Mouse (Mus musculus): ENCODE measurements at regions not wholly inside any gene's neighbourhood (a gene's known extent, or its start where the extent isn't known, plus 50 kb on each side); places are given as distances from the start of the nearest gene placed in this dataset.
A peak's percentile ranks its signal among the peaks of the same experiment; 100 is the strongest.

GRCm38 (mm10) chr7:73019151-73019550 is 356.2 kb upstream of the Rgma start:
- no peaks in the 10 kb centered on the region for H3K27me3 ChIP-seq (ENCODE audit: insufficient read depth, poor library complexity, severe bottlenecking)
- no peaks in the 10 kb centered on the region for H3K36me3 ChIP-seq
- H3K4me3 ChIP-seq = no peak overlapping the region
- no peak overlapping the region for H3K27ac ChIP-seq
- 73% methylated on average over 3 of the region's 3 CpGs for WGBS
- no peaks in the 10 kb centered on the region for H3K4me1 ChIP-seq
- no peaks in the 10 kb centered on the region for H3K9me3 ChIP-seq
- no peak for DNase-seq (ENCODE audit: low spot score)

- H3K27me3 ChIP-seq (ENCODE audit: insufficient read depth, poor library complexity, severe bottlenecking) = no peaks in the 10 kb centered on the region
- 77% methylated on average over 1 of the region's 1 CpGs for WGBS
- H3K36me3 ChIP-seq = no peaks in the 10 kb centered on the region
- H3K4me3 ChIP-seq = no peak overlapping the region
- no peaks in the 10 kb centered on the region for H3K4me1 ChIP-seq
- no peaks in the 10 kb centered on the region for H3K9me3 ChIP-seq
- no peak overlapping the region for H3K27ac ChIP-seq
- no peak for DNase-seq (ENCODE audit: low spot score)
These were observed 355.4 kb upstream of the Rgma start for GRCm38 (mm10) chr7:73019764-73020354.

- H3K9me3 ChIP-seq = no peaks in the 10 kb centered on the region
- H3K27ac ChIP-seq = no peak overlapping the region
- H3K4me3 ChIP-seq = no peak overlapping the region
- H3K4me1 ChIP-seq = no peaks in the 10 kb centered on the region
- no peaks in the 10 kb centered on the region for H3K36me3 ChIP-seq
- no peak for DNase-seq (ENCODE audit: low spot score)
- no peaks in the 10 kb centered on the region for H3K27me3 ChIP-seq (ENCODE audit: insufficient read depth, poor library complexity, severe bottlenecking)
- 75% methylated on average over 2 of the region's 2 CpGs for WGBS
These were observed 353.5 kb upstream of the Rgma start for GRCm38 (mm10) chr7:73021786-73022185.

GRCm38 (mm10) chr7:73025640-73026039 is 349.7 kb upstream of the Rgma start:
- WGBS = 77% methylated on average over 5 of the region's 5 CpGs
- Histone ChIP-seq H3K9me3 (no peaks in the 10 kb centered on the region), H3K27me3 (ENCODE audit: insufficient read depth, poor library complexity, severe bottlenecking) (no peaks in the 10 kb centered on the region), H3K4me3 (no peak overlapping the region), H3K4me1 (no peaks in the 10 kb centered on the region), H3K27ac (no peak overlapping the region), H3K36me3 (no peaks in the 10 kb centered on the region)
- no peak for DNase-seq (ENCODE audit: low spot score)

GRCm38 (mm10) chr7:73028952-73029351 is 346.4 kb upstream of the Rgma start:
- Histone ChIP-seq H3K27me3 (ENCODE audit: insufficient read depth, poor library complexity, severe bottlenecking) (peaks cover 10% of the 10 kb centered on the region), H3K4me1 (no peaks in the 10 kb centered on the region), H3K4me3 (no peak overlapping the region), H3K9me3 (no peaks in the 10 kb centered on the region), H3K27ac (no peak overlapping the region), H3K36me3 (no peaks in the 10 kb centered on the region)
- no peak for DNase-seq (ENCODE audit: low spot score)
- 82% methylated on average over 6 of the region's 6 CpGs for WGBS

GRCm38 (mm10) chr7:73031407-73031806 is 343.9 kb upstream of the Rgma start:
- Histone ChIP-seq H3K4me1 (no peaks in the 10 kb centered on the region), H3K27ac (no peak overlapping the region), H3K36me3 (no peaks in the 10 kb centered on the region), H3K4me3 (no peak overlapping the region), H3K9me3 (no peaks in the 10 kb centered on the region), H3K27me3 (ENCODE audit: insufficient read depth, poor library complexity, severe bottlenecking) (peaks cover 10% of the 10 kb centered on the region)
- DNase-seq (ENCODE audit: low spot score) = no peak
- WGBS = 73% methylated on average over 5 of the region's 5 CpGs

GRCm38 (mm10) chr7:73032316-73032980 is 342.9 kb upstream of the Rgma start:
- H3K9me3 ChIP-seq = no peaks in the 10 kb centered on the region
- H3K4me3 ChIP-seq = no peak overlapping the region
- no peak overlapping the region for H3K27ac ChIP-seq
- H3K4me1 ChIP-seq = peaks cover 2% of the 10 kb centered on the region; the same call in 1 of the 2 replicates
- H3K27me3 ChIP-seq (ENCODE audit: insufficient read depth, poor library complexity, severe bottlenecking) = peaks cover 14% of the 10 kb centered on the region
- WGBS = 75% methylated on average over 23 of the region's 23 CpGs
- H3K36me3 ChIP-seq = no peaks in the 10 kb centered on the region
- DNase-seq (ENCODE audit: low spot score) = no peak

GRCm38 (mm10) chr7:73036801-73037555 is 338.3 kb upstream of the Rgma start:
- Histone ChIP-seq H3K36me3 (no peaks in the 10 kb centered on the region), H3K4me1 (peaks cover 2% of the 10 kb centered on the region; the same call in 1 of the 2 replicates), H3K4me3 (no peak overlapping the region), H3K9me3 (no peaks in the 10 kb centered on the region), H3K27ac (no peak overlapping the region), H3K27me3 (ENCODE audit: insufficient read depth, poor library complexity, severe bottlenecking) (peaks cover 33% of the 10 kb centered on the region)
- DNase-seq (ENCODE audit: low spot score) = peak; percentile 78
- WGBS = 58% methylated on average over 20 of the region's 20 CpGs

- no peaks in the 10 kb centered on the region for H3K36me3 ChIP-seq
- peaks cover 2% of the 10 kb centered on the region; the same call in 1 of the 2 replicates for H3K4me1 ChIP-seq
- no peak overlapping the region for H3K4me3 ChIP-seq
- WGBS = 86% methylated on average over 9 of the region's 9 CpGs
- H3K27me3 ChIP-seq (ENCODE audit: insufficient read depth, poor library complexity, severe bottlenecking) = peaks cover 27% of the 10 kb centered on the region
- DNase-seq (ENCODE audit: low spot score) = no peak
- no peaks in the 10 kb centered on the region for H3K9me3 ChIP-seq
- H3K27ac ChIP-seq = no peak overlapping the region
These were observed 337.7 kb upstream of the Rgma start for GRCm38 (mm10) chr7:73037638-73038037.

GRCm38 (mm10) chr7:73039921-73040320 is 335.4 kb upstream of the Rgma start:
- no peaks in the 10 kb centered on the region for H3K9me3 ChIP-seq
- 85% methylated on average over 4 of the region's 4 CpGs for WGBS

GRCm38 (mm10) chr7:73044316-73044715 is 331.0 kb upstream of the Rgma start:
- Histone ChIP-seq H3K4me1 (no peaks in the 10 kb centered on the region), H3K27ac (no peak overlapping the region), H3K27me3 (ENCODE audit: insufficient read depth, poor library complexity, severe bottlenecking) (peaks cover 14% of the 10 kb centered on the region), H3K4me3 (no peak overlapping the region), H3K36me3 (no peaks in the 10 kb centered on the region), H3K9me3 (no peaks in the 10 kb centered on the region)
- DNase-seq (ENCODE audit: low spot score) = no peak
- 72% methylated on average over 3 of the region's 3 CpGs for WGBS

More at GRCm38 (mm10) chr7:73039921-73040320, 335.4 kb upstream of the Rgma start:
- Histone ChIP-seq H3K4me3 (no peak overlapping the region), H3K4me1 (peaks cover 2% of the 10 kb centered on the region; the same call in 1 of the 2 replicates), H3K27me3 (ENCODE audit: insufficient read depth, poor library complexity, severe bottlenecking) (peaks cover 23% of the 10 kb centered on the region), H3K27ac (no peak overlapping the region), H3K36me3 (no peaks in the 10 kb centered on the region)
- DNase-seq (ENCODE audit: low spot score) = no peak

GRCm38 (mm10) chr7:73055891-73056290 is 319.4 kb upstream of the Rgma start:
- Histone ChIP-seq H3K27ac (no peak overlapping the region), H3K27me3 (ENCODE audit: insufficient read depth, poor library complexity, severe bottlenecking) (peaks cover 34% of the 10 kb centered on the region), H3K4me3 (no peak overlapping the region), H3K9me3 (no peaks in the 10 kb centered on the region), H3K4me1 (no peaks in the 10 kb centered on the region), H3K36me3 (no peaks in the 10 kb centered on the region)
- WGBS = 79% methylated on average over 2 of the region's 2 CpGs
- DNase-seq (ENCODE audit: low spot score) = no peak

GRCm38 (mm10) chr7:73063556-73063955 is 311.8 kb upstream of the Rgma start:
- 85% methylated on average over 3 of the region's 3 CpGs for WGBS
- H3K9me3 ChIP-seq = no peaks in the 10 kb centered on the region
- H3K4me3 ChIP-seq = no peak overlapping the region
- H3K27me3 ChIP-seq (ENCODE audit: insufficient read depth, poor library complexity, severe bottlenecking) = peaks cover 93% of the 10 kb centered on the region
- DNase-seq (ENCODE audit: low spot score) = no peak
- no peak overlapping the region for H3K27ac ChIP-seq
- H3K36me3 ChIP-seq = no peaks in the 10 kb centered on the region
- no peaks in the 10 kb centered on the region for H3K4me1 ChIP-seq
